ENCODE assay signal across 8 mouse cellular contexts in the genomic region with DNA sequence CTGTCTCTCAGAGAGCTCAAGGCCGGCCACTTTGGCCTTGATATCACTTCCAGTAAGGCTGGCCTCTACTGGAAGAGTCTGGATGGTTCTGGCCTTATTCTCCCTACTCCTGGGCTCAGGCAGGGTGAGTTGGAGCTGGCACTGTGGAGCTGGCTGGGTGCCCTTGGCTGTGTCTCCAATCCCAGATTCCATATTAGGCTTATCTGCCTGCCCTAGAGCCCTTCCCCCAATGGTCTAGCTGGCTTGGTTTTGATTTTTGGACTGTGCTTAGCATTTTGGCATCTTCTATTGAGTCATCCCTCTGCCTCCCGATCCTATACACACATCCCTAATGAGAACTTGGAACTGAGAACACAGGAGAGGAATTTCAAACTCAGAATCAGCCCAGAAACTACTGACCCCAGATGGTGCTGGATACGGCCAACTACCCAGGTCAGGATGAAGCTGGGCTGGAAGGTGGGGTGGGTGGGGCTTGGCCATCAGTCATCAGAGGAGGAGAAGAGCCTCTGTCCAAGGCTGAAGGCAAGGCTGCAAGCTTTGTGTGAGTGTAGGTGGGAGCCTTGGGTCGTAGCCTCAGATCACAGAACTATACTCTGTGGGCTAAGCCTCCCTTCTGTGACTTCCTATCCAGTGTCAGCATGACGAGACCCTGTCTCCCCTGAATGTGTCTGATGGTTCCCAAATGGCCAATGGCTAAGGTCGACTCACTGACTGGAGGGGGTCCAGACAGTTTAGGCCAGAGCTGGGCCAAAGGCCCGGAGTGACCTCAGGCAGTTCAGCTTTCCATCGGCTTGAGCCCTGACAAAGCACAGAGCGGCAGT.
A peak's percentile ranks its signal among the peaks of the same experiment; 100 is the strongest.
DNase-seq lines count a peak whose midpoint lies in the region; ATAC-seq and TF ChIP-seq lines count a peak whose summit lies in the region.
"Had no signal": no experiment of that assay in that cellular context is flagged by ENCODE, and none has a peak within 500 bp of the region (broad histone marks: within the 10 kb centered on the region; RNA-seq: fewer than 3 reads in every experiment).

No protein-coding gene starts in this region.

- H3K27ac ChIP-seq in midbrain, postnatal 0 days (ENCODE audit: low read depth, low read length) = no peak overlapping the region
- H3K27ac ChIP-seq in midbrain, embryonic 14.5 days (replicated peaks; ENCODE audit: low read depth, low read length) = no peak overlapping the region
- H3K27ac ChIP-seq in heart, postnatal 0 days (ENCODE audit: low read depth) = peak overlapping the region; percentile 79
- peak overlapping the region; percentile 52; the same call in 1 of the 2 replicates for H3K27ac ChIP-seq in limb, embryonic 15.5 days
- peak overlapping the region; percentile 21; the same call in 1 of the 2 replicates for H3K27ac ChIP-seq in testis, adult 2 months (ENCODE audit: control insufficient read depth, insufficient read depth, low read depth, low read length)
- H3K27ac ChIP-seq in liver, postnatal 0 days (ENCODE audit: low read depth) = no peak overlapping the region
- H3K27ac ChIP-seq: neural tube, embryonic 12.5 days had no signal

- ATAC-seq in midbrain, postnatal 0 days (ENCODE audit: low FRiP score) = no peak
- no peak for ATAC-seq in midbrain, embryonic 14.5 days (ENCODE audit: low FRiP score, low TSS enrichment)
- ATAC-seq in heart, postnatal 0 days (ENCODE audit: insufficient read depth, low read depth) = peak; percentile 85
- ATAC-seq in limb, embryonic 15.5 days (ENCODE audit: insufficient number of reproducible peaks, low FRiP score, low TSS enrichment, low read depth) = no peak; the same call in 1 of the 2 replicates
- ATAC-seq in liver, postnatal 0 days = no peak

- TF ChIP-seq POLR2A in testis, adult 2 months (IDR thresholded peaks at IDR 0.05; ENCODE audit: control insufficient read depth, low read depth, low read length) = no peak

- H3K9ac ChIP-seq in midbrain, postnatal 0 days (replicated peaks; ENCODE audit: low read length, poor library complexity, severe bottlenecking) = no peak overlapping the region
- H3K9ac ChIP-seq in midbrain, embryonic 14.5 days (replicated peaks; ENCODE audit: low read length) = no peak overlapping the region
- H3K9ac ChIP-seq in heart, postnatal 0 days (replicated peaks; ENCODE audit: low read depth, low read length) = no peak overlapping the region
- no peak overlapping the region for H3K9ac ChIP-seq in limb, embryonic 15.5 days
- no peak overlapping the region for H3K9ac ChIP-seq in liver, postnatal 0 days (replicated peaks)
- H3K9ac ChIP-seq: neural tube, embryonic 12.5 days had no signal

- no peaks in the 10 kb centered on the region for H3K4me1 ChIP-seq in midbrain, postnatal 0 days (ENCODE audit: insufficient read depth, low read length)
- no peaks in the 10 kb centered on the region for H3K4me1 ChIP-seq in midbrain, embryonic 14.5 days (ENCODE audit: control insufficient read depth, insufficient read depth, low read length)
- peaks cover 57% of the 10 kb centered on the region for H3K4me1 ChIP-seq in heart, postnatal 0 days (ENCODE audit: control insufficient read depth, insufficient read depth)
- H3K4me1 ChIP-seq in limb, embryonic 15.5 days = peaks cover 31% of the 10 kb centered on the region
- H3K4me1 ChIP-seq in testis, adult 2 months (ENCODE audit: control insufficient read depth, insufficient read depth, low read length) = peaks cover 3% of the 10 kb centered on the region
- H3K4me1 ChIP-seq in liver, postnatal 0 days (ENCODE audit: insufficient read depth) = no peaks in the 10 kb centered on the region

- no peaks in the 10 kb centered on the region for H3K9me3 ChIP-seq in midbrain, postnatal 0 days (ENCODE audit: low read length)
- H3K9me3 ChIP-seq in midbrain, embryonic 14.5 days (ENCODE audit: control insufficient read depth, low read length) = no peaks in the 10 kb centered on the region
- H3K9me3 ChIP-seq in heart, postnatal 0 days (replicated peaks; ENCODE audit: control insufficient read depth, low read length) = no peaks in the 10 kb centered on the region
- no peaks in the 10 kb centered on the region for H3K9me3 ChIP-seq in limb, embryonic 15.5 days
- H3K9me3 ChIP-seq in liver, postnatal 0 days (ENCODE audit: low read length) = no peaks in the 10 kb centered on the region
- H3K9me3 ChIP-seq: neural tube, embryonic 12.5 days had no signal

- H3K4me3 ChIP-seq in midbrain, postnatal 0 days (ENCODE audit: low read depth, low read length) = no peak overlapping the region
- H3K4me3 ChIP-seq in midbrain, embryonic 14.5 days (replicated peaks; ENCODE audit: low read depth, low read length) = no peak overlapping the region
- no peak overlapping the region for H3K4me3 ChIP-seq in heart, postnatal 0 days (ENCODE audit: low read depth, low read length)
- no peak overlapping the region for H3K4me3 ChIP-seq in limb, embryonic 15.5 days
- no peak overlapping the region for H3K4me3 ChIP-seq in testis, adult 2 months (ENCODE audit: control insufficient read depth, low read depth, low read length)
- H3K4me3 ChIP-seq in liver, postnatal 0 days (ENCODE audit: low read depth, low read length) = no peak overlapping the region
- H3K4me3 ChIP-seq: neural tube, embryonic 12.5 days had no signal

- TF ChIP-seq EP300 in heart, postnatal 0 days (IDR thresholded peaks at IDR 0.05; ENCODE audit: low read depth) = no peak
- TF ChIP-seq EP300 in liver, postnatal 0 days (IDR thresholded peaks at IDR 0.05; ENCODE audit: low read depth) = no peak

- no peaks in the 10 kb centered on the region for H3K27me3 ChIP-seq in midbrain, postnatal 0 days (ENCODE audit: insufficient read depth, low read length)
- no peaks in the 10 kb centered on the region for H3K27me3 ChIP-seq in midbrain, embryonic 14.5 days (ENCODE audit: control insufficient read depth, insufficient read depth, low read length)
- no peaks in the 10 kb centered on the region for H3K27me3 ChIP-seq in heart, postnatal 0 days (ENCODE audit: control insufficient read depth, insufficient read depth, low read length)
- no peaks in the 10 kb centered on the region for H3K27me3 ChIP-seq in limb, embryonic 15.5 days
- H3K27me3 ChIP-seq in testis, adult 2 months (ENCODE audit: control insufficient read depth, insufficient read depth, low read length) = no peaks in the 10 kb centered on the region
- H3K27me3 ChIP-seq in liver, postnatal 0 days (ENCODE audit: insufficient read depth, low read length) = no peaks in the 10 kb centered on the region
- H3K27me3 ChIP-seq: neural tube, embryonic 12.5 days had no signal

- no peak overlapping the region for H3K4me2 ChIP-seq in midbrain, postnatal 0 days (ENCODE audit: low read depth, low read length, poor library complexity, severe bottlenecking)
- H3K4me2 ChIP-seq in midbrain, embryonic 14.5 days (ENCODE audit: low read length) = no peak overlapping the region
- H3K4me2 ChIP-seq in heart, postnatal 0 days (ENCODE audit: low read depth, low read length) = no peak overlapping the region
- H3K4me2 ChIP-seq in limb, embryonic 15.5 days = no peak overlapping the region
- H3K4me2 ChIP-seq in liver, postnatal 0 days (ENCODE audit: low read depth, low read length) = no peak overlapping the region
- H3K4me2 ChIP-seq: neural tube, embryonic 12.5 days had no signal

- H3K36me3 ChIP-seq in midbrain, postnatal 0 days (ENCODE audit: insufficient read depth, low read length) = no peaks in the 10 kb centered on the region
- no peaks in the 10 kb centered on the region for H3K36me3 ChIP-seq in midbrain, embryonic 14.5 days (ENCODE audit: control insufficient read depth, insufficient read depth, low read length)
- no peaks in the 10 kb centered on the region for H3K36me3 ChIP-seq in heart, postnatal 0 days (replicated peaks; ENCODE audit: control insufficient read depth, insufficient read depth, low read length)
- no peaks in the 10 kb centered on the region for H3K36me3 ChIP-seq in limb, embryonic 15.5 days
- H3K36me3 ChIP-seq in testis, adult 2 months (ENCODE audit: control insufficient read depth, insufficient read depth, low read length) = no peaks in the 10 kb centered on the region
- no peaks in the 10 kb centered on the region for H3K36me3 ChIP-seq in liver, postnatal 0 days (replicated peaks; ENCODE audit: insufficient read depth, low read length)
- H3K36me3 ChIP-seq: neural tube, embryonic 12.5 days had no signal

- DNase-seq in midbrain, postnatal 0 days (ENCODE audit: low spot score) = peak; percentile 74
- no peak for DNase-seq in midbrain, embryonic 14.5 days
- DNase-seq in cerebellum, adult 9-11 months = peak; percentile 93
- peak; percentile 73 for DNase-seq in heart, postnatal 0 days (ENCODE audit: low spot score)
- DNase-seq in liver, postnatal 0 days = no peak

- TF ChIP-seq CTCF in midbrain, postnatal 0 days (IDR thresholded peaks at IDR 0.05) = no peak
- TF ChIP-seq CTCF in heart, postnatal 0 days (IDR thresholded peaks at IDR 0.05; ENCODE audit: low read depth) = peak; percentile 26; the same call in 1 of the 2 replicates
- no peak for TF ChIP-seq CTCF in testis, adult 2 months (IDR thresholded peaks at IDR 0.05; ENCODE audit: control insufficient read depth, insufficient read depth, insufficient replicate concordance, low read depth, low read length)
- no peak for TF ChIP-seq CTCF in liver, postnatal 0 days (IDR thresholded peaks at IDR 0.05; ENCODE audit: low read depth)

- 75% methylated on average over 9 of the region's 9 CpGs for WGBS in midbrain, postnatal 0 days
- WGBS in midbrain, embryonic 14.5 days = 82% methylated on average over 9 of the region's 9 CpGs
- 53% methylated on average over 9 of the region's 9 CpGs for WGBS in heart, postnatal 0 days
- 54% methylated on average over 9 of the region's 9 CpGs for WGBS in limb, embryonic 15.5 days
- WGBS in liver, postnatal 0 days (ENCODE audit: insufficient replicate concordance) = 62% methylated on average over 9 of the region's 9 CpGs

Comparison
In these comparisons a context has a peak if more than half of its experiments do, and no peak if none do; other contexts are left out.
1. DNase-seq: peak in midbrain, postnatal 0 days (single experiment), cerebellum, adult 9-11 months (single experiment) and heart, postnatal 0 days (single experiment); none in midbrain, embryonic 14.5 days (single experiment) and liver, postnatal 0 days (single experiment).
2. H3K27ac ChIP-seq: peak in heart, postnatal 0 days (single experiment), limb, embryonic 15.5 days (single experiment) and testis, adult 2 months (single experiment); none in midbrain, postnatal 0 days (single experiment), midbrain, embryonic 14.5 days (single experiment) and liver, postnatal 0 days (single experiment).